ENCODE assay signal across 18 mouse cellular contexts in the genomic region with DNA sequence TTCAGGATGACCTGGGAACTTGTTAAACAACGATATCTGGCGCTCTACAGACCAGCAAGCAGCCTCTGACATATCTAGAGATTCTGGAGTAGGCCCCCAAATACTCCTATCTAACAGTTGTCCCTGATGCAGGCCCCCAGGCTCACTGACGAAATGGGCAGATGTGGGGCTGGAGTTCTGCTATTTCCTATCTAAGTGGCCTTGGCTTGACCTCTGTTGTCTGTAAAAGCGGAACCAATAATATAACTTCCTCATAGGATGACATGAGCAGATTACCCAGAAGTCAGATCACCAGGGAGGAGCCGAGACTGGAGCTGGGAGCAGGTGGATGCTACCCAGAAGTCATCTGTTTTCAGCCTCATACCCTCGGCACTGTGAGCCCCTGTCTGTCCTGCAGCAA. TPM values are rescaled to one million over a fixed set of nuclear protein-coding genes. Genes with fewer than 3 reads are reported as not detected.
DNase-seq lines count a peak whose midpoint lies in the region; ATAC-seq and TF ChIP-seq lines count a peak whose summit lies in the region.
"Had no signal": no experiment of that assay in that cellular context is flagged by ENCODE, and none has a peak within 500 bp of the region (broad histone marks: within the 10 kb centered on the region; RNA-seq: fewer than 3 reads in every experiment).

No protein-coding gene starts in this region.

- H3K9ac ChIP-seq in liver, adult 2 months (ENCODE audit: low read depth, low read length): no peak overlapping the region
- H3K9ac ChIP-seq: heart, embryonic 15.5 days; hindbrain, embryonic 14.5 days; liver, embryonic 13.5 days; stomach, embryonic 15.5 days had no signal

- no peak overlapping the region for H3K4me3 ChIP-seq in liver, adult 2 months (ENCODE audit: insufficient read depth, low read depth, low read length)
- peak overlapping the region; percentile 15; the same call in 1 of the 2 replicates for H3K4me3 ChIP-seq in bone marrow macrophage, adult 2 months (ENCODE audit: insufficient read depth, low read length)
- H3K4me3 ChIP-seq: embryonic facial prominence, embryonic 10.5 days; heart, embryonic 15.5 days; liver, embryonic 13.5 days; stomach, embryonic 15.5 days had no signal

- H3K27ac ChIP-seq in liver, adult 2 months (replicated peaks; ENCODE audit: insufficient read depth, low read depth, low read length): no peak overlapping the region
- H3K27ac ChIP-seq in bone marrow macrophage, adult 2 months (ENCODE audit: insufficient read depth, low read depth, low read length): peak overlapping the region; percentile 84
- H3K27ac ChIP-seq: embryonic facial prominence, embryonic 10.5 days; heart, embryonic 15.5 days; hindbrain, embryonic 14.5 days; liver, embryonic 13.5 days; stomach, embryonic 15.5 days had no signal

- no peaks in the 10 kb centered on the region for H3K4me1 ChIP-seq in liver, adult 2 months (ENCODE audit: control insufficient read depth, insufficient read depth, low read length)
- H3K4me1 ChIP-seq in bone marrow macrophage, adult 2 months (ENCODE audit: control insufficient read depth, insufficient read depth, low read length): peaks cover 52% of the 10 kb centered on the region
- H3K4me1 ChIP-seq: stomach, embryonic 15.5 days had no signal

- H3K27me3 ChIP-seq in liver, adult 2 months (ENCODE audit: control insufficient read depth, insufficient read depth, low read length): no peaks in the 10 kb centered on the region
- H3K27me3 ChIP-seq: heart, embryonic 15.5 days; liver, embryonic 13.5 days; stomach, embryonic 15.5 days had no signal

- TF ChIP-seq CTCF in liver, adult 2 months (IDR thresholded peaks at IDR 0.05; ENCODE audit: low read depth, low read length): no peak
- no peak for TF ChIP-seq CTCF in bone marrow macrophage, adult 2 months (IDR thresholded peaks at IDR 0.05; ENCODE audit: low read depth, low read length)

- TF ChIP-seq POLR2A in liver, adult 2 months (IDR thresholded peaks at IDR 0.05; ENCODE audit: extremely low read depth, insufficient read depth, low read length): no peak
- no peak for TF ChIP-seq POLR2A in bone marrow macrophage, adult 2 months (IDR thresholded peaks at IDR 0.05; ENCODE audit: borderline replicate concordance, low read depth, low read length)

- no peak for ATAC-seq in CD4-positive, CD25-positive, alpha-beta regulatory T cell, adult 4 months
- ATAC-seq: Patski had no signal

- DNase-seq in liver, adult 2 months (ENCODE audit: extremely low read depth, low read depth, low spot score): peak; percentile 24
- DNase-seq in liver (no peak), A20 (ENCODE audit: low read depth, low spot score) (peak; percentile 47)
- peak; percentile 48 for DNase-seq in monocyte, adult 2 months (ENCODE audit: low read depth in 1 of 2, low spot score in 2 of 2)
- DNase-seq in urinary bladder, postnatal 14 days (ENCODE audit: low spot score): no peak
- DNase-seq: cerebellum, adult 9-11 months; gastrocnemius, postnatal 25 days; kidney, adult 2 months; liver, embryonic 13.5 days; right cerebral cortex, postnatal 25 days; thymus, postnatal 25 days had no signal

- no peaks in the 10 kb centered on the region for H3K36me3 ChIP-seq in liver, adult 2 months (ENCODE audit: control insufficient read depth, insufficient read depth, low read length)
- H3K36me3 ChIP-seq: embryonic facial prominence, embryonic 10.5 days; heart, embryonic 15.5 days; liver, embryonic 13.5 days; stomach, embryonic 15.5 days had no signal

- WGBS in liver, adult 2 months: 68% methylated on average over 6 of the region's 6 CpGs

- no peaks in the 10 kb centered on the region for H3K79me2 ChIP-seq in liver, adult 2 months (ENCODE audit: control insufficient read depth, insufficient read depth, low read length)

RNA-seq across cellular contexts. Expression of gene Pkd1l2, which starts 27.2 kb away (rescaled TPM):
- not detected in 2 replicates for total RNA-seq in liver, adult 2 months (2014; rRNA removed)
- not detected in 2 replicates for polyA plus RNA-seq in liver, adult 2 months (2012; rRNA removed)
- 0.87 and 1.2 TPM in 2 replicates for polyA plus RNA-seq in bone marrow macrophage, adult 2 months (2012; ENCODE audit: insufficient read depth, insufficient read length, missing spikeins)
- polyA plus RNA-seq in CD4-positive, CD25-positive, alpha-beta regulatory T cell, adult 4 months (2017; shearing (Covaris generic)): not detected
- polyA plus RNA-seq: embryonic facial prominence, embryonic 10.5 days; Patski had no signal

RNA-seq across cellular contexts. Expression of gene Bco1, which starts 40.6 kb away (rescaled TPM):
- total RNA-seq in liver, adult 2 months (2014; rRNA removed): 5.2 and 7.2 TPM in 2 replicates
- 4.0 TPM in 2 replicates for polyA plus RNA-seq in liver, adult 2 months (2012; rRNA removed)
- not detected in 2 replicates for polyA plus RNA-seq in bone marrow macrophage, adult 2 months (2012; ENCODE audit: insufficient read depth, insufficient read length, missing spikeins)
- not detected for polyA plus RNA-seq in CD4-positive, CD25-positive, alpha-beta regulatory T cell, adult 4 months (2017; shearing (Covaris generic))
- total RNA-seq: gastrocnemius, postnatal 25 days had no signal
- polyA plus RNA-seq: heart, embryonic 15.5 days; Patski had no signal

Comparison
In these comparisons a context has a peak if more than half of its experiments do, and no peak if none do; other contexts are left out.
1. DNase-seq: peak in liver, adult 2 months (single experiment), A20 (single experiment) and monocyte, adult 2 months (2 of 2); none in liver (single experiment) and urinary bladder, postnatal 14 days (single experiment).